Mouse (Mus musculus) C2C12 (cell line): ENCODE data around the gene Kif16b. TPM values are rescaled to one million over a fixed set of nuclear protein-coding genes. Genes with fewer than 3 reads are reported as not detected.
A peak's percentile ranks its signal among the peaks of the same experiment; 100 is the strongest.

Experiments used
- H3K27me3 ChIP-seq: one replicate; pipeline ENCODE4 v1.6.1; 2011; ENCODE audit not compliant: control insufficient read depth, insufficient read depth, insufficient read length
- H3K36me3 ChIP-seq: one replicate; pipeline ENCODE4 v1.6.1; 2011; ENCODE audit not compliant: control insufficient read depth, insufficient read depth
- H3K4me3 ChIP-seq: one replicate; pipeline ENCODE4 v1.5.1; 2011; ENCODE audit warnings: mild to moderate bottlenecking, control low read depth; ENCODE audit not compliant: poor library complexity, insufficient read depth, severe bottlenecking
- H3K79me2 ChIP-seq: one replicate; pipeline ENCODE4 v1.6.1; 2011; ENCODE audit not compliant: control insufficient read depth, insufficient read depth
- H3K79me3 ChIP-seq: one replicate; pipeline ENCODE4 v1.6.1; 2011; ENCODE audit warnings: low read depth, control low read depth
- H3ac ChIP-seq: one replicate; pipeline ENCODE3; 2011; ENCODE audit warnings: low read depth; ENCODE audit not compliant: control insufficient read depth, insufficient read length
- CEBPB ChIP-seq: IDR thresholded peaks from one replicate; pipeline ENCODE4 v1.6.1; 2011; ENCODE audit warnings: low read depth, mild to moderate bottlenecking, control low read depth, moderate library complexity
- CTCF ChIP-seq: IDR thresholded peaks from one replicate; pipeline ENCODE4 v1.5.1; 2011; ENCODE audit not compliant: control insufficient read depth, insufficient read depth, insufficient read length
- FOSL1 ChIP-seq: IDR thresholded peaks from one replicate; pipeline ENCODE4 v1.8.0; 2011; ENCODE audit warnings: mild to moderate bottlenecking, low read length; ENCODE audit not compliant: poor library complexity, insufficient read depth, severe bottlenecking
- MAX ChIP-seq: IDR thresholded peaks from one replicate; pipeline ENCODE4 v1.6.1; 2011; ENCODE audit warnings: mild to moderate bottlenecking, control low read depth
- MYOD1 ChIP-seq: IDR thresholded peaks from one replicate; pipeline ENCODE4 v1.6.1; 2011; ENCODE audit warnings: low read depth; ENCODE audit not compliant: control insufficient read depth, insufficient read length
- MYOG ChIP-seq: IDR thresholded peaks from one replicate; pipeline ENCODE4 v1.6.1; 2011; ENCODE audit not compliant: control insufficient read depth, insufficient read length; ENCODE audit errors: extremely low read depth
- USF1 ChIP-seq: IDR thresholded peaks from one replicate; pipeline ENCODE4 v1.6.1; 2011; ENCODE audit warnings: low read depth, mild to moderate bottlenecking, control low read depth, moderate library complexity
- polyA plus RNA-seq: library from polyadenylated mRNA; unstranded; fragments of >200 nt; fragmentation: generic; extraction: Trizol; gene quantifications from one replicate; pipeline ENCODE4 v1.2.1, GENCODE M21; 2012; ENCODE audit warnings: missing spikeins

Kif16b gene
- polyA plus RNA-seq, 1 experiment, result 2.2 TPM

DNA sequence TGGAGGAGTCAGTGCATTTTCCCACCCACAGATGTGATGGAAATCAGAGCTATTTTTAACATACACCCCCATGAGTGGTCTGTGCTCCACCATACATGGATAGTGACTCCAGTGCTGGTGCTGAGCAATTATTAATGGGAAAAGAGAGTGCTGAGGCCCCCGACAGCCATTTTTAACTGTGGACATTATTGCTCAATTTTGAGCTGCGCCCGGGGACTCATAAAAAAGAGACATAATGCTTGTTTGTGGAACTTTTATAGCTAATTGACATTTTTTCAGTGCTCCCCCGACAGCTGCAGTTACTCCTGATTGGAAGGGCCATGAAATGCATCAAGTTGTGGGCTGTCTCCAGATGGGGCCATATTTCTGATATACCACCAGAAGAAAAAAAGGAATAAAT lies 302.1 kb downstream of the Kif16b start:
- Histone ChIP-seq H3K36me3 (no peaks in the 10 kb centered on the region), H3K27me3 (no peaks in the 10 kb centered on the region), H3K4me3 (no peak overlapping the region), H3K79me2 (no peaks in the 10 kb centered on the region), H3ac (no peak overlapping the region), H3K79me3 (no peaks in the 10 kb centered on the region)
- TF ChIP-seq MYOD1, result no peak
- peak; percentile 16 for TF ChIP-seq CEBPB

- Histone ChIP-seq H3K79me2 (no peaks in the 10 kb centered on the region), H3K4me3 (no peak overlapping the region), H3K36me3 (no peaks in the 10 kb centered on the region), H3K27me3 (no peaks in the 10 kb centered on the region), H3K79me3 (no peaks in the 10 kb centered on the region), H3ac (no peak overlapping the region)
- TF ChIP-seq MYOG, result no peak
- no peak for TF ChIP-seq CEBPB
- TF ChIP-seq MYOD1, result no peak
- no peak for TF ChIP-seq MAX
- no peak for TF ChIP-seq USF1
- TF ChIP-seq CTCF, result no peak
- no peak for TF ChIP-seq FOSL1
These were observed 304.9 kb downstream of the Kif16b start for GRCm38 (mm10) chr2:142596176-142597170.

DNA sequence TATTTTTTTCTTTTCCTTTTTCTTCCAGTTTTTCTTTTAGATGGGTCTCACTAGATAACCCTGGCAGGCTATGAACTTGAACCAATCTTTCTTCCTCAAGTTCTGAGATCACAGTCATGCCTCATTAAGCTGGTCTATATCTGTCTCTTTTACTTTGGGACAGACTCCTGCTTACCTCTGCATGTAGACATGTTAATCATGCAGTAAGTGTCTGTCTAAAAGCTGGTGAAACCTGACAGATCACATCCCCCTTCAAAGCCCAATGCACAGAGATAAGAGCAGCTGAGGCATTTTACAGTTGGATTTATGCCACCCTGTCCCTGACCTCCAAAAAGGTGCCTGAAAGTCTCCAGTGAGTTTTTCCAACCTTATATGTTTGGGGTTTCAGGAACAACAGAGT lies 310.4 kb downstream of the Kif16b start:
- TF ChIP-seq USF1 (no peak), CEBPB (no peak), MAX (no peak), MYOG (no peak), CTCF (no peak), FOSL1 (no peak), MYOD1 (no peak)
- no peaks in the 10 kb centered on the region for H3K79me2 ChIP-seq
- no peaks in the 10 kb centered on the region for H3K36me3 ChIP-seq
- no peak overlapping the region for H3ac ChIP-seq
- H3K4me3 ChIP-seq, result no peak overlapping the region
- H3K79me3 ChIP-seq, result no peaks in the 10 kb centered on the region
- no peaks in the 10 kb centered on the region for H3K27me3 ChIP-seq

DNA sequence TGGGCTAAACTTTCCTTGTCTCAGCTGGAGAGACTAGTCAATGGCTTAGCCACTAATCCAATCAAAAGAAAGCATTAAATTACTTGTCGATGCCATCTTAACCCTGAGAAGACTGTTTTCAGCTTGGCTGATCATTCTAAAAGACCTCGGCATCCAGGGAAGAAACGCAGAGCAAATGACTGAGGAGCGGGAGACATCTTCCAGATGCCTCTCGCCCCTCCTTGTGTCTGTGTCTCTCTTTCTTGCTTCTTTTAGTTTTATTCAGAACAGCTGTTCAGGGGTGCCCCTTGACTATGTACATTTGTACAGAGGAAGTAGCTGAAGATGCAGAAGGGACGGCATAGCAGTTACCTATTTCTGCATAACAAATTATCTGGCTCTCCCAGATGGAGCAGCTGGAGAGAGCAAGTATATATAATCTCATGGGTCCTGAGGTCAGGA lies 311.0 kb downstream of the Kif16b start:
- Histone ChIP-seq H3K36me3 (no peaks in the 10 kb centered on the region), H3K27me3 (no peaks in the 10 kb centered on the region), H3K79me3 (no peaks in the 10 kb centered on the region), H3K79me2 (no peaks in the 10 kb centered on the region), H3K4me3 (no peak overlapping the region), H3ac (no peak overlapping the region)
- TF ChIP-seq FOSL1 (no peak), CTCF (no peak), MAX (no peak), USF1 (no peak), CEBPB (no peak), MYOD1 (no peak), MYOG (no peak)

GRCm38 (mm10) chr2:142589403-142590283 lies 311.7 kb downstream of the Kif16b start:
- H3K79me2 ChIP-seq, result no peaks in the 10 kb centered on the region
- H3K36me3 ChIP-seq, result no peaks in the 10 kb centered on the region
- no peak overlapping the region for H3ac ChIP-seq
- TF ChIP-seq MAX (no peak), MYOD1 (no peak)
- no peaks in the 10 kb centered on the region for H3K27me3 ChIP-seq
- no peak overlapping the region for H3K4me3 ChIP-seq
- H3K79me3 ChIP-seq, result no peaks in the 10 kb centered on the region
